Mouse (Mus musculus) gastrocnemius, adult 18-20 months (tissue): ENCODE results near the gene Zc3h15. TPM values are rescaled to one million over a fixed set of nuclear protein-coding genes. Genes with fewer than 3 reads are reported as not detected.

Source experiments
- DNase-seq: peaks from one replicate; pipeline ENCODE4 v3.0.0; 2021; ENCODE audit warnings: low spot score
- total RNA-seq, 2 experiments: library from RNA; stranded (reverse); gene quantifications; 2 replicates each; pipeline ENCODE4 v1.2.3; 2021

Zc3h15 gene
- total RNA-seq, 2 experiments from 2014 or later, result 65.7 to 73.1 TPM

DNA sequence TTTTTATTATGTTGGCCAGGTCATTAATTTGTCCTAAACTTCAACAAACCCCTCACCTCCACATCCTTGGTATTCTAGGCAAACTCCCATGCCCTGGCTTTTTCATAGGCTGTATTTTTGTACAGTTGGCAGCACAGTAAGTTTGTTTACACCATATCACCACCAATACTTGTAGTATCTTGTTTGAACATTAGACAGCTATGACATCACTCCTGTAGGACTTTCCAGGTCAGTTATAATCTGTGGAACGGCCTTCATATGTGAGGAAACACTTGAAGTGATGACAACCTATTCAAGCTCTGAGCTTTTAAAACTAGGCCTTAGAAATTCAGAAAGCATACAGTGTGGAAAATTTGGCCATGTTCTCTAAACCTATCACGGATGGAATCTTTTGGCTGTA, 29.6 kb downstream of the Zc3h15 start:
- no peak for DNase-seq

DNA sequence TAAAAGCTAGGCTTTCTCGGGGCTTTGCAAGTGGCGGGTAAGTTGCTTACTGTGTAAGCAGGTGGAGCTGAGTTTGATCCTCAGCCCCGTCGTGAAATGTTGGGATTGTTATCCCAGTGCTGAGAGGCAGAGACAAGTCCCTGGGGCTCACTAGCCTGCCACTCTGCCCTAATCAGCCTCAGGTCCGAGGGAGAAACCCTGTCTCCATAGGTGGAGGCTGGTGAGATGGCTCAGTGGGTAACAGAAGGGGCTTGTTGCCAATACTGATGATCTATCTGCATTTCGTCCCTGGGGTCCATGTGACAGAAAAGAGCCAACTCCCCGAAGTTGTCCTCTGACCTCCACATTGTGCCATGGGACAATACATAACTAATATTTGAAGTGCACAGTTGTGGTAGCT, 30.2 kb downstream of the Zc3h15 start:
- no peak for DNase-seq

DNA sequence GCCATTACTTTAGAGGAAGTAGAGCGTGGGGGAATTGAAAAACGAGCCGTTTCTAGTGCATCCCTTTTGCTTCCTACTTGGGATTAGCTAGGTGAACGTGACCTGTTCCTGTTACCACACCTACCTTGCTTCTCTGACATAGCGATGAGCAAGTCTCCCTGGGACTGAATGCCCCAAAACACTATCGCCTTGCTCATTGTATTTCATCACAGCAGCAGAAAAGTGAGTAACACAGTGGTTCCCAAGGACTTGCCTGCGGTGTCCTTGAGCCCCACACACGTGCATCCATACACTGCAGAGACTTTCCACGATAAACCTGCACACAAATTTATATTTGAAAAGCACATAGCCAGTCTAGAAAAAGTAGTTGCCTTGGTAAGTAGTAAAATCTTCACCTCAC, 30.7 kb downstream of the Zc3h15 start:
- no peak for DNase-seq

GRCm38 (mm10) chr2:83675681-83676080, 31.4 kb downstream of the Zc3h15 start:
- no peak for DNase-seq

- no peak for DNase-seq
Observed at GRCm38 (mm10) chr2:83676226-83676870, 32.1 kb downstream of the Zc3h15 start.

DNA sequence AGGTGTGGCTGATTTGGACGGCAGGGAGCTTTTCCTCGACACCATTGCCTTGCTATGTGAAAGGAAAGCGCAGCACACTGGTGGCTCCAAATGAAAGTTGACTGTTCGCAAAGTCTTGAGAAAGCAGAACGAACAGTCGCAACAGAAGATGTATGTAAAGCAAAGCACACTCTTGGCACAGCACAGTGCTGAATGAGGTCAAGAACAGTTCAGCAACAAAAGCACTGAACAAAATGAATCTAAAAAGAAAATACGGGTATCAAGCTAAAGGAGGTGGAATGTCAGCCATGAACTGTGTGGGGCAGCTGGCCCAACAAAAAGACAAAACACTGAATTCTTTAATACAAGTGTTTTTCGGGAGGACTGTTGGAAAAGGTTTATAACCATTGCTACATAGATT, 37.1 kb downstream of the Zc3h15 start:
- no peak for DNase-seq

GRCm38 (mm10) chr2:83681785-83682184, 37.5 kb downstream of the Zc3h15 start:
- DNase-seq, result no peak

DNA sequence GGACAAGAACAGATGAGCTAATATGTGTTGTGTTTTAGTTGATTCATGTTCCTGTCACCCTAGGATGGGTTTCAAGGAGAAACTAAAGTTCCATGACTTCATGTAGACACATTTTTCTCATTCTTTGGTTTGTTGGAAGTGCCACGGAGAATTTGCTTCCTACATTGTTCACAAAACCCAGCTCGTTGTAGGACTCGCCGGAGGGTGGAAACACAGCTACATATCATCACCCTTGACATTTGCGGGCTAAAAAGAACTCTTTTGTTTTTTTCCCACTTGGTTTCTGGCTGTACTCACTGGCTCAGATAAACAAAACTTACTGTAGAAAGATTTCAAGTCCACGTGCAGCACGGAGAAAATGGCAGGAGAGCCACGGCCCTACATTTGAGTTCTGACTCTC, 38.0 kb downstream of the Zc3h15 start:
- DNase-seq, result no peak

GRCm38 (mm10) chr2:83683731-83684519, 39.7 kb downstream of the Zc3h15 start:
- no peak for DNase-seq

DNA sequence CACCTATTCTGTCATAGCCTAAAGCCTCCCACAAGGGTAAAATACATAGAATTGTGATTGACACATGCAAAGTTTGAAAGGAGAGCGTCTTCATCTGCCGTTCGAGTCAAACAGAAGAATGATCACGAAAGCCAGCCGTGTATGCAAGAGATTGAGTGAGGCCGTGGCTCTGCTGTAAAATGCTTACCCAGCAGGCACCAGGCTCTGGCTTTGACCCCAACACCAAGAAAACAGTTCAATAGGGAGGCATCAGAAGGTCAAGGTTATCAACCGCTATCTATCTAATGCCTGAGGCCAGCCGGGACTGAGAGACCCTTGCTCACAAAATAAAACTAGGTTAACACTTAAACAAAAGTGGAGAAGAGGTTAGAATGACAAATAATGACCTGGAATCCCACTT, 40.5 kb downstream of the Zc3h15 start:
- DNase-seq, result no peak

DNA sequence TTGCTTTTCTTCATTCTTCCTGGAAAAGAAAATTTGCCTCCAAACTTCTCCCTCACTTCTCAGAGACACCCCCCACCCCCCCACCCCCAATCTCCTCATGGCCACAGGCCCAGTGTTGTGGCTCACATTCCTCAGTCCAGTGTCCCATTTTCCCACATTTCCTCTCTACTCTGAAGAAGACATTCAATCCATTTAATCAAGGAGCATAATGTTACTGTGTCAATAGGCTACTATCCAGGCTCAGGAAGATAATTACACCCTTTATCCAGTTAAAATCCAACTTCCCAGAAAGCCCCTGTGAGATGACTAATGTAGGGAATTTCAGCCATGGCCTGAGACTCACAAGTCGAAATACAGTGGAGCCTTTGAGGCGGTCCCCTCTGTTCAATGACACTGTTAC, 46.1 kb downstream of the Zc3h15 start:
- DNase-seq, result no peak

GRCm38 (mm10) chr2:83692651-83693545, 48.7 kb downstream of the Zc3h15 start:
- DNase-seq, result no peak

- DNase-seq, result no peak
Observed at GRCm38 (mm10) chr2:83694061-83694460, 49.8 kb downstream of the Zc3h15 start.

DNA sequence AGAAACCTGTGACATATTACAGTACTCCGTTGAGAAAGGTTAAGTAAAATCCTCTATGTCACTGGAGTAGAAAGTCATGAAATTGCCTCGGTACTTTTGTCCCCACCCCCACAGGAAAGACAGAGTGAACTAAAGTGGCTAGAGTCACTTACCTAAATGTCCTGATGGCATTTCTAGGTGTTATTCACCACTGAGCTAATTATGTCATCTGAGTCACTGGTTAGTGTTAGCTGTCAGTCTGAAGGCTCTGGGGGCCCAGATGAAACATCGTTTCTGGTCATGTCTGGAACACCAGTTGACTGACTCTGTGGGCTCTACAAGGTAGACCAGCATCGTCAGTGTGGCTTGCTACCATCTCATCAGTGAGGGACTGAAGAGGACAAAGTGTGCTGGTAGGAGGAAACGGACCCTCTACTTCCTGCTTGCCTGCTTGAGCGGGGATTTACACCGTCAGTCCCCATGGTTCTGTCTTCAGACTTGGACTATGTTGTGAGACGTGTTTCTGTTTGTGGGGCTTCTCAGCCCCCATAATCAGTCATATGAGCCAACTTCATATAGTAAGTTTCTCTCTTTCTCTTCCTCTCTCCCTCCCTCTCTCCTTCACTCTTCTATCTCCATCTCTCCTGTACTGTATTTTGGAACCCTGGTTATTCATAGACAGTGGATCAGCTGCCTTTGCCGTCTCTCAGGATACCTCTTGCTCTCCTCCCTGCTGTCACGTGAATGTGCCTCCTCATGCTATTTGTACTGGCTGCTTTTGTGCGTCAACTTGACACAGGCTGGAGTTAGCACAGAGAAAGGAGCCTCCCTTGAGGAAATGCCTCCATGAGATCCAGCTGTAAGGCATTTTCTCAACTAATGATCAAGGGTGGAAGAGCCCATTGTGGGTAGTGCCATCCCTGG, 51.4 kb downstream of the Zc3h15 start:
- DNase-seq, result no peak

DNA sequence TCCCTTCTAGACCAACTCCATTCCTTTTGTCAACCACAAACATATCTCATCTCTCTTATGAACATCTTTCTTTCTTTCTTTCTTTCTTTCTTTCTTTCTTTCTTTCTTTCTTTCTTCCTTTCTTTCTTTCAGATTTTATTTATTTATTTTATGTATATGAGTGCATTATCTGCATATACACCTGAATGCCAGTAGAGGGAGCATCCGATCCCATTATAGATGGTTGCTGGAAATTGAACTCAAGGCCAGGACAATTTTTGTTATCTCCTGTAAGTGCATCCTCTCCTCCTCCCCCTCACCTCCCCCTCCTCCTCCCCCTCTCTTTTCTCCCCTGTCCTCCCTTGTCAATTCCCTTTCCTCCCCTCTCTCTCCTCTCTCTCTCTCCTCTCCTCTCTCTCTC, 54.2 kb downstream of the Zc3h15 start:
- DNase-seq, result no peak

GRCm38 (mm10) chr2:83699324-83699723, 55.1 kb downstream of the Zc3h15 start:
- DNase-seq, result no peak

DNA sequence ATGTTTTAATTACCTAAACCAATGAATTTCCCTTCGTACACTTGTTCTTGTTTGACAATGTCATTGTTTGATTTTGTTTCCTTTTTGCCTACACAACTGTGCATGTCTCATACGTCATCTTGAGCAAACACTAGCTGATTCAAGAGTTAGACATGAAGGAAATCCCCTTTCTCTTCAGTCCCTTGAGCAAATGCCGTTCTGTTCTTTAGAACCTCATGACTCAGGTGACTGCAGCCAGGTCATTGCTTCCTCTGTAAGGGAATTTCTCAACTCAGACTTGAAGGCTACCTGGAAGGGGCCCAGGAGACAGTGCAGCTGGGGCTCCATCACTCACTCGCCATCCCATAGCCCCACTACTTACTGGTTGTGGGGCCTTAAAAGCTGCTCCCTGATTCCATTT, 56.4 kb downstream of the Zc3h15 start:
- no peak for DNase-seq

DNA sequence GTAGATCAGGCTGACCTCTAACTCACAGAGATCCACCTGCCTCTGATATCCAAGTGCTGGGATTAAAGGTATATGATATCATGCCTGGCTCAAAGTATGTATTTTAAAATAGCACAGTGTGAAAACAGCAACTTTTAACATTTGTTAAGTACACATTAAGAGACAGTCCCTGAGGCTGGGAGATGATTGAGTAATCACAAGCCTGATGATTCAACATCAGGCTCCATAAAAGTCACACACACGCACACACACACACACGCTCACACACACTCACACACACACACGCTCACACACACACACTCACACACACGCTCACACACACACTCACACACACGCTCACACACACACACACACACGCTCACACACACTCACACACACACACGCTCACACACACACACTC, 58.2 kb downstream of the Zc3h15 start:
- no peak for DNase-seq

DNA sequence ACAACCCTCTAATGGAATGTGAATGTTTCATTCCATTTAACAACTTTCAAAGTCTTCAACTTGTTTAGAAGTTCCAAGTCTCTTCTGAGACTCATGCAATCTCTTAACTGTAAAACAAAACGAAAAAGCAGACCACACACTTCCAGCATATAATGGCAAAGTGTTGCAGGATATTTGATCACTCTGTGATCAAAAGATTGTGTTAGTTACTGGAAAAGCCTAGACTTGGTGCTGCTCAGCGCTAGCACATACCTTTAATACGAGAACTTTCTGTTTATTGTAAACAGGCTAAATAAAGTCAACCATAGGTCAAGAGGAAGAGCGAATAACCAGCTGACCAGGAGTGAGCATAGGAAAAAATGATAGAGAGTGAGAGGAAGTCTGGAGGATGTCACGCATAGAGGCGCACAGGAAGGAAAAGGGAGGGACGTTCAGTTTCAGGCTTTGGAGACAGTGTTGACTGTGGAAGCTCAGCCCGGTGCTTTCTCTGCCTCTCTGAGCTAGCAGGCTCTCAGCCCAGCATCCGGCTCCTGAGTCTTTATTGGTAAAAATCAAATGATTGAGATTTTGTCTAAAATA, 61.4 kb downstream of the Zc3h15 start:
- DNase-seq, result no peak

GRCm38 (mm10) chr2:83709896-83710524, 65.8 kb downstream of the Zc3h15 start:
- DNase-seq, result no peak
